Mouse (Mus musculus): ENCODE results near the gene Chrm4. TPM values are rescaled to one million over a fixed set of nuclear protein-coding genes. Genes with fewer than 3 reads are reported as not detected.

The Chrm4 gene
- 0.74 and 1.4 TPM in 2 replicates for polyA plus RNA-seq (2016; fragmentation: Nextera tagmentation; extraction: Ambion mirVana)

DNA sequence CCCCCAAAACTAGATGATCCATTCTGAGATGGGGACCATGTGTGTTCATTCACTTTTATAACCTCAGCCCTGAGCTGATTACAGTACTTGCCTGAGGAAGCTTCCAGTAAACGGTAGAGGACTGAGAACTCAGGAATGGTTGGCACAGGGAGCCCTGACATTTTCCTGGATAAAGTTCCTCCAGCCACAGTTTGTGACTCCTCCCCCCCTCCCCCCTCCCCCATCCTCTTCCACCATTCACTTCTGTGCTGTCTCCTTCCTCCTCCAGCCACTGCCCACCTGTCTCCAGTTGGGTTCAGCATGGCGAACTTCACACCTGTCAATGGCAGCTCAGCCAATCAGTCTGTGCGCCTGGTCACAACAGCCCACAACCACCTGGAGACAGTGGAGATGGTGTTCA is at the start of gene Chrm4:
Gene Chrm4, plus strand, starts transcription at position 301 of the 400 bp plus-strand sequence.
- Histone ChIP-seq H3K27me3 (replicated peaks; ENCODE audit: low read depth, poor library complexity, severe bottlenecking) (peaks cover 41% of the 10 kb centered on the region), H3K4me1 (peaks cover 62% of the 10 kb centered on the region)

DNA sequence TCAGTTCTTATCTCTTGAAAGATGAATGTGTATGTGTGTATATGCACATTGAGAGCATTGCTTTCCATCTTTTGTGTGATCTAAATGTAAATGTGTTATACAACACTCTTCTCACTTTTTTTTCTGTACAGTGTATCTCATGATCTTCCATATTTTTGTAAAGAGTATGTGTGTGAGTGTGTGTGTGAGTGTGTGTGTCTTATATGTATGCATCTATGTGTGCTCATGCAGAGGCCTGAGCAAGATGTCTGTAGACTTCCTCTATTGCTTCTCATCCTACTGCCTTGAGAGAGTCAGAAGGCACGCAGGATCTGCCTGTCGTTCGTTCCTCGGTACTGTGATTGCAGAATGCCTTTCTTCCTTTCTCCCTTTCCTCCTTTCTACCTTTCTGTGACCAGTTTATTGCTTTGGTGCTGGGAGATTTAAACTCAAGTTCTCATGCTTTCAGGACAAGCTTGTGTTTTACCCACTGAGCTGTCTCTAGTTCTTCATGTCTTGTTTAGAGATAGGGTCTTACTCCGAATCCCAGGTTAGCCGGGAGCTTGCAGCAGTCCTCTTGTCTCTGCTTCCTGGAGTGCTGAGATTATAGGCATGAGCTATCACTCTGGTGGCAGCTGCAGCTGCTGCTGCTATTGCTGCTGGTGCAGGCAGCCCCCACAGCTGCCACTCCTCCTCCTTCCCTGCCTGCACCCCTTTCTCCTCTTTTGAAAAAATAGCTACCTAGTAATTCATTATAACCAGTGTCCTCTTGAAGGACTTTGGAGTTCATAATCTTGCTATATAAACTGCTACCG is 48.5 kb upstream of the Chrm4 start:
- H3K36me3 ChIP-seq (replicated peaks): peaks cover 20% of the 10 kb centered on the region
- H3K9me3 ChIP-seq: no peaks in the 10 kb centered on the region
- no peaks in the 10 kb centered on the region for H3K4me1 ChIP-seq
- no peak for DNase-seq (ENCODE audit: low spot score)
- H3K27me3 ChIP-seq (replicated peaks; ENCODE audit: low read depth, poor library complexity, severe bottlenecking): no peaks in the 10 kb centered on the region
- H3K27ac ChIP-seq (replicated peaks): 0 out of 2 replicates have a peak overlapping the region, but pooled peaks have one; percentile 19
- H3K4me3 ChIP-seq: no peak overlapping the region
- 90% methylated on average over 7 of the region's 7 CpGs for WGBS

More for the DNA sequence above, at the start of gene Chrm4:
- Histone ChIP-seq H3K4me3 (peak within 1 kb of the TSS; percentile 36), H3K27ac (replicated peaks) (peak within 1 kb of the TSS; percentile 8; the same call in 1 of the 2 replicates), H3K9me3 (no peaks in the 10 kb centered on the region), H3K36me3 (replicated peaks) (peaks cover 29% of the 10 kb centered on the region)
- WGBS: 89% methylated on average over 3 of the region's 3 CpGs
- DNase-seq (ENCODE audit: low spot score): no peak

DNA sequence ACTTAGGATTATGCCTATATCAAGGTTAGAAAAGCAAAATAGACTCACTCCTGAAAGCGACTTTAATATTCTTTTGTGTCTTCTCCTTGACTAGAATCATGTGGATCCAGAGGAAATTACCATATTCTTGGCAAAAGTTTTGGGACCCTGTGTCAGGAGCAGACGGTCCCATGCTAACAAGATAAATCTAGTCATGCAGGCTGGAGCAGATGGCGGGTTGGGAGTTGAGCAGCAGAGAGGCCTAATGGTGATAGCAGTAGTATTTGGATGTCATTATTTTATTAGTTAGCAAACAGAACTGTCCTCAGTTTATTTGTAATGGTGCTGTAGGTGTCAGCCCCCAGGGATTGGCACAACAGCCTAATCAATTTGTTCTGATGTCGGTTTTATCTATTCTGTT is 43.1 kb upstream of the Chrm4 start:
- Histone ChIP-seq H3K9me3 (no peaks in the 10 kb centered on the region), H3K27me3 (replicated peaks; ENCODE audit: low read depth, poor library complexity, severe bottlenecking) (no peaks in the 10 kb centered on the region), H3K27ac (replicated peaks) (no peak overlapping the region), H3K4me3 (no peak overlapping the region), H3K36me3 (replicated peaks) (peaks cover 35% of the 10 kb centered on the region), H3K4me1 (no peaks in the 10 kb centered on the region)
- WGBS: 88% methylated on average over 4 of the region's 4 CpGs
- DNase-seq (ENCODE audit: low spot score): no peak

- no peak for DNase-seq (ENCODE audit: low spot score)
- no peaks in the 10 kb centered on the region for H3K27me3 ChIP-seq (replicated peaks; ENCODE audit: low read depth, poor library complexity, severe bottlenecking)
- 83% methylated on average over 4 of the region's 4 CpGs for WGBS
- no peak overlapping the region for H3K4me3 ChIP-seq
- no peaks in the 10 kb centered on the region for H3K4me1 ChIP-seq
- H3K36me3 ChIP-seq (replicated peaks): peaks cover 39% of the 10 kb centered on the region
- no peak overlapping the region for H3K27ac ChIP-seq (replicated peaks)
- H3K9me3 ChIP-seq: no peaks in the 10 kb centered on the region
Observed at GRCm38 (mm10) chr2:91884616-91885015, 42.4 kb upstream of the Chrm4 start.

DNA sequence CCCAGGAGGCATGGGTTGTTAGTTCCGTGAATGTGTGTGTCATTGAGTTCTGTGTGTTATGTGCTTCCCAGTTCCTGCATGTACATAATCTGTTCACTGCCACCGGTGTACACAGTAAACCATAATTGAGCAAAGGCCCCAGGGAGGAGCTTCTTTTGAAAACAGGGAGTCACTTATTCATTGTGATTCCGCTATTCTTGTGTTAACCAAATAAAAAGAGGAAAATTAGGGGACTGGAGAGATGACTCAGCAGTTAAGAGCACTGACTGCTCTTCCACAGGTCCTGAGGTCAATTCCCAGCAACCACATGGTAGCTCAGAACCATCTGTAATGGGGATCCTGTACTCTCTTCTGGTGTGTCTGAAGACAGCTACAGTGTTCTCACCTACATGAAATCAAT is 32.3 kb upstream of the Chrm4 start:
- H3K4me3 ChIP-seq: no peak overlapping the region
- H3K27ac ChIP-seq (replicated peaks): no peak overlapping the region
- H3K27me3 ChIP-seq (replicated peaks; ENCODE audit: low read depth, poor library complexity, severe bottlenecking): no peaks in the 10 kb centered on the region
- peaks cover 54% of the 10 kb centered on the region for H3K36me3 ChIP-seq (replicated peaks)
- WGBS: 92% methylated on average over 3 of the region's 3 CpGs
- no peak for DNase-seq (ENCODE audit: low spot score)
- H3K4me1 ChIP-seq: no peaks in the 10 kb centered on the region
- no peaks in the 10 kb centered on the region for H3K9me3 ChIP-seq

DNA sequence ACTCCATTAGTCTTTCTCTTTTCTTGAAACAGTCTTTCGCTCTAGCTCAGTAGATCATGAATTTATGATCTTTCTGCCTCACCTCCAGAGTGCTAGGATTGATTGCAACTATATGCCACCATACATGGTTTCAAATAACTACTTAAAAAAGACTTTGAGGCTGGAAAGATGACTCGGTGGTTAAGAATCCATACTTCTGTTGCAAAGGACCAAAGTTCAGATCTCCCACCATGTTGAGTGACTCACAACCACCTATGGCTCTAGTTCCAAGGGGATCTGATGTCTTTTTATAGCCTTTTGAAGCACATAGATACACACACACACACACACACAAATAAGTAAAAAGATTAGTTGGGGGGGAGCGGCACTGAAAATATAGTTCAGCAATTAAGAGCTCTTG is 31.6 kb upstream of the Chrm4 start:
- no peak for DNase-seq (ENCODE audit: low spot score)
- 96% methylated on average over 3 of the region's 3 CpGs for WGBS
- no peaks in the 10 kb centered on the region for H3K9me3 ChIP-seq

GRCm38 (mm10) chr2:91897968-91898367 is 29.1 kb upstream of the Chrm4 start:
- H3K4me3 ChIP-seq: no peak overlapping the region
- H3K27me3 ChIP-seq (replicated peaks; ENCODE audit: low read depth, poor library complexity, severe bottlenecking): no peaks in the 10 kb centered on the region
- H3K27ac ChIP-seq (replicated peaks): no peak overlapping the region
- no peak for DNase-seq (ENCODE audit: low spot score)
- no peaks in the 10 kb centered on the region for H3K9me3 ChIP-seq
- no peaks in the 10 kb centered on the region for H3K4me1 ChIP-seq
- peaks cover 76% of the 10 kb centered on the region for H3K36me3 ChIP-seq (replicated peaks)

More for the DNA sequence above, 31.6 kb upstream of the Chrm4 start:
- Histone ChIP-seq H3K36me3 (replicated peaks) (peaks cover 58% of the 10 kb centered on the region), H3K27ac (replicated peaks) (no peak overlapping the region), H3K4me3 (no peak overlapping the region), H3K27me3 (replicated peaks; ENCODE audit: low read depth, poor library complexity, severe bottlenecking) (no peaks in the 10 kb centered on the region), H3K4me1 (no peaks in the 10 kb centered on the region)

DNA sequence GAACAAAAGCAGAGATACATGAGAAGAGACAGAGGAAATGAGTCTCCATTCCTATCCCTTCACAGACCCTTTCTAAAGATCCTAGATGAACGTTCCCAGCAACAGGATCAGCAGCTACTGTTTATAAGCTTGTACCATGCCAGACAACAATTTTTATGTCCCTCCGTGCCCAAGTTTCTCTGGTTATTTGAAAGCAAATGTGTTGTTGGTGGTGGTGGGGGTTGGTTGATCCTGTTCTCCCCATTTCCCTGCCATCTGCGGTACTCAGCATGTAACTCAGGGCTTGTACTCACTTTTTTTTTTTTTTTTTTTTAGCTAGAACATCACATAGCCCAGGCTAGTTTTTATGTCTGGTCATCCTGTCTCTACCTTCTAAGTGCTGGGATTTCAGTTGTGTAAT is 27.9 kb upstream of the Chrm4 start:
- Histone ChIP-seq H3K27ac (replicated peaks) (no peak overlapping the region), H3K36me3 (replicated peaks) (peaks cover 70% of the 10 kb centered on the region), H3K27me3 (replicated peaks; ENCODE audit: low read depth, poor library complexity, severe bottlenecking) (no peaks in the 10 kb centered on the region), H3K4me1 (no peaks in the 10 kb centered on the region), H3K9me3 (no peaks in the 10 kb centered on the region), H3K4me3 (no peak overlapping the region)
- 91% methylated on average over 3 of the region's 3 CpGs for WGBS
- no peak for DNase-seq (ENCODE audit: low spot score)

GRCm38 (mm10) chr2:91900431-91900830 is 26.6 kb upstream of the Chrm4 start:
- Histone ChIP-seq H3K4me3 (no peak overlapping the region), H3K4me1 (no peaks in the 10 kb centered on the region), H3K27ac (replicated peaks) (no peak overlapping the region), H3K27me3 (replicated peaks; ENCODE audit: low read depth, poor library complexity, severe bottlenecking) (no peaks in the 10 kb centered on the region), H3K36me3 (replicated peaks) (peaks cover 71% of the 10 kb centered on the region), H3K9me3 (no peaks in the 10 kb centered on the region)
- WGBS: 93% methylated on average over 8 of the region's 8 CpGs
- no peak for DNase-seq (ENCODE audit: low spot score)

GRCm38 (mm10) chr2:91902336-91902735 is 24.7 kb upstream of the Chrm4 start:
- Histone ChIP-seq H3K36me3 (replicated peaks) (peaks cover 74% of the 10 kb centered on the region), H3K4me3 (no peak overlapping the region), H3K9me3 (no peaks in the 10 kb centered on the region), H3K27ac (replicated peaks) (no peak overlapping the region), H3K27me3 (replicated peaks; ENCODE audit: low read depth, poor library complexity, severe bottlenecking) (no peaks in the 10 kb centered on the region), H3K4me1 (no peaks in the 10 kb centered on the region)
- WGBS: 76% methylated on average over 5 of the region's 5 CpGs
- DNase-seq (ENCODE audit: low spot score): no peak

GRCm38 (mm10) chr2:91903171-91903925 is 23.7 kb upstream of the Chrm4 start:
- no peak overlapping the region for H3K4me3 ChIP-seq
- peaks cover 68% of the 10 kb centered on the region for H3K36me3 ChIP-seq (replicated peaks)
- no peak for DNase-seq (ENCODE audit: low spot score)
- 86% methylated on average over 3 of the region's 3 CpGs for WGBS
- H3K27me3 ChIP-seq (replicated peaks; ENCODE audit: low read depth, poor library complexity, severe bottlenecking): no peaks in the 10 kb centered on the region
- no peak overlapping the region for H3K27ac ChIP-seq (replicated peaks)
- no peaks in the 10 kb centered on the region for H3K9me3 ChIP-seq
- no peaks in the 10 kb centered on the region for H3K4me1 ChIP-seq

DNA sequence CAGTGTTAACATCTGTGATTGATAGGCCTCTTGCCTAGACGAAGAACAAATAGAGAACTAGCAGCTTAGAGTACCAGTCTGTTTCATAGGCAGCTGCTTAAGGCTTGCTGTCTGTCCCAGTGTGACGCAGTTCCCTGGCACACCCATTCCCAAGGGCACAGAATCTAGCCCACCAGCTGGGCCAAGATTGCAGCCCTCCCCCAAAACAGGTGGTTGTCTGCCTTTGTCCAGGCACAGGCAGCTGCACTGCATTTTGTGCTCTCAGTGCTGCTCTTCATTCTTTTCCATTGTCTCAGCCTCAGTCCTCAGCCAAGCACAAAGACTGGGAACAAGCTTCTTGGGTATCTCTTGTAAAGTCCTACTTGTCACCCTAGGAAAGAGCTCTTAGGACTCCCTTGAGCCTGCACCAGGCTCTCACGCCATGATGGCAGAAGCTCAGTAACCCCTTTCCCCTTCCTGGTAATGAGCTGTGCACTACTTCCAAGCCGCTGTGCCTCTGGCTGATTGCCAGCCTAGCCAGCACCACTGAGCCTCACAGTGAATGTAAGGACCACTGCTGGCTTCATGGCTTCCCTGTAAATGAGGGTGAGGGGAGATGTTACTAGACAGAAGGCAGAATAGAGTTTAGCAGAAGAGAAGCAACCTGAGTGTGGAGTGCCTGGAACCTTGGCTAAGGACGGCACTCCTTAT is 22.3 kb upstream of the Chrm4 start:
- Histone ChIP-seq H3K27me3 (replicated peaks; ENCODE audit: low read depth, poor library complexity, severe bottlenecking) (no peaks in the 10 kb centered on the region), H3K9me3 (no peaks in the 10 kb centered on the region), H3K36me3 (replicated peaks) (peaks cover 72% of the 10 kb centered on the region), H3K4me1 (no peaks in the 10 kb centered on the region), H3K27ac (replicated peaks) (no peak overlapping the region), H3K4me3 (no peak overlapping the region)
- WGBS: 85% methylated on average over 5 of the region's 5 CpGs
- DNase-seq (ENCODE audit: low spot score): no peak

All from embryonic facial prominence, embryonic 10.5 days (tissue).